Mouse (Mus musculus) R1 (cell line): ENCODE measurements around the gene Zbtb20.

Source experiments
- DNase-seq: peaks from one replicate; pipeline ENCODE4 v3.0.0-alpha.2; 2018; ENCODE audit warnings: low read depth, low spot score

The Zbtb20 gene

GRCm38 (mm10) chr16:43599707-43600106, 724.0 kb downstream of the Zbtb20 start:
- DNase-seq: no peak

- DNase-seq: no peak
Measured at GRCm38 (mm10) chr16:43602573-43602972, 726.9 kb downstream of the Zbtb20 start.

- DNase-seq: peak; percentile 95
Measured at GRCm38 (mm10) chr16:43603591-43604141, 728.0 kb downstream of the Zbtb20 start.

- DNase-seq: no peak
Measured at GRCm38 (mm10) chr16:43604399-43605013, 728.8 kb downstream of the Zbtb20 start.

GRCm38 (mm10) chr16:43607086-43607485, 731.4 kb downstream of the Zbtb20 start:
- DNase-seq: peak; percentile 86

- no peak for DNase-seq
Measured at GRCm38 (mm10) chr16:43608066-43608465, 732.4 kb downstream of the Zbtb20 start.

GRCm38 (mm10) chr16:43610375-43610774, 734.7 kb downstream of the Zbtb20 start:
- no peak for DNase-seq

DNA sequence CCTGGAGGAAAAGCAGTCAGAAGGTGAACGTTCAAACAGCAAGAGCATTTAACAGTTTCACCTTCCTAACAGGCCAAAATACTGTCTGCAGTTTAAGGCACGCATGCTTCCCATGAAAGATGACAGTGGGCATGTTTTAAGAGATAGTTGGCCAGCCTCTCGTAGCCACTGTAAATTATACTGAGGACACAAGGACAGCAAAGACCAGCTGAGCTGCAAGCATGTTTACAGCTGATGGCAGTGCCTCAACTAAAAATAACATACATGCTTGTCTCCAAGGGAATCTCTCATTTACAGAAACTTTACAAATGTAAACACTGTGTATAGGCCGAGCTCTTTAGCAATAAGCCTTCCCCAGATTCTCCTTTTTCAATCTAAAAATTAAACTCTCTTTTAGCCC, 740.7 kb downstream of the Zbtb20 start:
- no peak for DNase-seq

DNA sequence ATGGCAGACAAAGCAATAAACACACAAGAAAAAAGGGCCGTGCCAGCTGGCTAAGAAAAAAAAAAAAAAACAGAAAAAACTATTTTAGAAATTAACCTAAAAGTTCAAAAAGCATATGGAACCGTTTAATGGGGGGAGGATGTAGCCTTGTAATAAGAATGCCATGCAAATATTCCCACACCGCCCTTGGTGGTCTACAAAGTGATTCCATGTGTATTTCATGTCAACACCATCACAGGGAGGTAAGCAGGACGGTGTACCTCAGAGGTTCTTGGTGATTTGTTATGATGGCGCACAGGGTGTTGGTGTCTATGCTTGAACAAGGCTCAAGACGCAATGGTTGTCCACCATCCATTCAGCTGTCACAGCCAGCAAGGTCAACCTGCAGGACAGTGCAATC, 741.7 kb downstream of the Zbtb20 start:
- no peak for DNase-seq

DNA sequence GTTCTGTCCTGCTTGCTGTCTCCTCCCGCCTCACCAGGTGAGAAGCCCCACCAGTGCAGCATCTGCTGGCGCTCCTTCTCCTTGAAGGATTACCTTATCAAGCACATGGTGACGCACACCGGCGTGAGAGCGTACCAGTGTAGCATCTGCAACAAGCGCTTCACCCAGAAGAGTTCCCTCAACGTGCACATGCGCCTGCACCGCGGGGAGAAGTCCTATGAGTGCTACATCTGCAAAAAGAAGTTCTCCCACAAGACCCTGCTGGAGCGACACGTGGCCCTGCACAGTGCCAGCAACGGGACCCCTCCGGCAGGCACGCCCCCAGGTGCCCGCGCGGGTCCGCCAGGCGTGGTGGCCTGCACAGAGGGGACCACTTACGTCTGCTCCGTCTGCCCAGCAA, 742.6 kb downstream of the Zbtb20 start:
- DNase-seq: peak; percentile 31

- no peak for DNase-seq
Measured at GRCm38 (mm10) chr16:43619277-43619676, 743.6 kb downstream of the Zbtb20 start.

GRCm38 (mm10) chr16:43620359-43620758, 744.7 kb downstream of the Zbtb20 start:
- no peak for DNase-seq

DNA sequence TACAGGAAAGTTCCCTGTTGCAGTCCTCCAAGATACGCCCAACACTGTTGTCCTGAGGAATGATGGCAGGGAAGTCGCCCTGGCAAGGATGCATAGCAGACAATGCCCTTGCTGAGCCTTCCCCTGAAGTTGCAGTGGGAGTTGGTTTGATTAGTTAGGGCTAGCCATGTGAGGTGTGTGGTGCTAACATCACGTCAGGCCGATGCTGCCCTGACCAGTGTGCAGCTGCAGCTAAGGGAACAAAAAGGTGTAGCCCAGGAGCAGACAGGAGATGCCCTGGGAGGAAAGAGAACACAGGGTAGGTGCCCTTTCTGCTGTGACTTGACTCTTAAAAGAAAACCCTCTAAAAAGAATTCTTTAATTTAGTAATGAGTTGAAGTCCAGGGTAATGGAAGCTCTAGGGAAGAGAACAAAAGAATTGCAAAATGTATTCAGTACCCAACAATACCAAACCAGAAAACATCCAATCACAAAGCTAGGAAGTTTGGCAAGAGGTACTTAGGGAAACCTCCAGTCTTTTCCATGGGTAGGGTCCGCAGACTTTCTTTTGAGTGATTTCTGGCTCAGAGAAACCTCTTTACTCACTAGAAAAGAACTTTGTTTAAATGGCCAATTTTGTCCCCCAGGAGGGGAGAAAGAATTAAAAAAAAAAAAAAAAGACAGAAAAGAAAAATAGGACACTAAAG, 747.8 kb downstream of the Zbtb20 start:
- DNase-seq: no peak

DNA sequence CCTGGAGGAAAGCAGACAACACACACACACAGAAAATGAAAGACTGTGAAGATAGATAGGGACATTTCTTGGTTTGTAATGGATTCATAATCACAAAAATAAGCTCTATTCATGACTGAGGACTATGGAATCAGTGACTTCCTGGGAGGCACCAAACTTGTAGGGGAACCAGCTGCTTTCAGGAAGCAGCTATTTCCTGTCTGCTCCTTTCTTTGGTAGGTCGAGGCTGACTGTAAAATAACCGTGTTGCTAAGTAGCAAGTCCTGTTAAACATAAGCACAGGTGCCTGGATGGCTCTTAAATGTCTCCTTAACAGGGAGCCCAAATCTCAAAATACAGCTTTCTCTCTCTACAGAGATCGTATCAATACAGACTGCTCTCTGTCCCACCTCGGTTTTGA, 749.2 kb downstream of the Zbtb20 start:
- DNase-seq: no peak

GRCm38 (mm10) chr16:43625289-43625688, 749.6 kb downstream of the Zbtb20 start:
- no peak for DNase-seq

DNA sequence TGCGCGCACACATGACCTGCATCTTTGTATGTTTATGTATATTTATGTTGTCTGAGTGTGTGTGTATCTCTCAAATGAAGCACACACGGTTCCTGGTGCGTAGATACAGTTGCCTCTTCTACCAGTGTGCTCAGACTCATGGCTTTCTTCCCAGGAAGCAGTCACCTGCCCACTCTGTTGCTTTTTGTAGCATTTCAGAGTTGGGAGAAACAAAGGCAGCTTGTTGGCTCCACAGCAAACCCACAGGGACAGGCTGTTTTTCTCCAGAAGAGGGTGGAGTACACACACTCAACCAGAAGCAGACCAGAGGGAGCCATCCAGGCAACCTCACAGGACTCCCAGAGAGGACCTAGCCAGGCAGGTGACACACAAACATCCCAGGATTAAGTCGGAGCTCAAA, 750.3 kb downstream of the Zbtb20 start:
- DNase-seq: no peak

- no peak for DNase-seq
Measured at GRCm38 (mm10) chr16:43628662-43629061, 753.0 kb downstream of the Zbtb20 start.

DNA sequence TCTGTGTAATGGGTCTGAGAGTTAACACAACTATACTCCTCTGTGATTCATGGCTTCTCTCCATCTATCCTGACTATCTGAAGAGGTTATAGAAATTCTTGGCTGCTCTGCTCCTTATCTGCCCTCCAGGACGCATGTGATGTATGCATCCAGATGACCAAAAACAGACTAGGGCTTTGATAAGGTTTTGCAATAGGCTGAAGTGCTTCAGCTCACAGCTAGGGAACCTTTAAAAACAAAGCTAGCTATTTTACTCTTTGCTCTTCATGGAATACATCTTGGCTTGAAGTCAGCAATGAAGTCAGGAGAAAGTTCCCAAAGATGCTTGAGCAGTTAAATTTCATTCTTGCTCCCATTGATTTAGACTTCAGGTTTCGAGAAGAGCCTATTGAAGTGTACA, 756.1 kb downstream of the Zbtb20 start:
- no peak for DNase-seq

GRCm38 (mm10) chr16:43634037-43634436, 758.4 kb downstream of the Zbtb20 start:
- no peak for DNase-seq

DNA sequence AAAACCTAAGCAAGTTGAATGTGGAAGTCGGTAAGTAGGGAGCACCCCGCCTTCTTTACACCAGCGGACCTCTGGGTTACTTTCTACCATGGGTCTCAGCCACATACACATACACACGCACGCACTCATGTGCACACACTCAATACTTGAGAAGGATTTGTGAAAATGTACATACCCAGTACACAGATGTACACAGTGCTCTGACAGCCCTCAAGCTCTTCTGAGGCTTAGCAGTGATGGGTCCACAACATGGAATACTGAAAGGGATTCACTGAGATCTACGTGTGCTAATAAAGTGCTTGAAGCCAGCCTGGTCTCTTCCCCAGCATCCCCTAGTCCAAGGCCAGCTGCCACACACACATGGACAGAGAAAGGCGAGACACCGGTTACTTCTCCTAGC, 761.6 kb downstream of the Zbtb20 start:
- DNase-seq: no peak

- peak; percentile 20 for DNase-seq
Measured at GRCm38 (mm10) chr16:43638406-43639049, 762.8 kb downstream of the Zbtb20 start.

- DNase-seq: no peak
Measured at GRCm38 (mm10) chr16:43641230-43641629, 765.5 kb downstream of the Zbtb20 start.

- DNase-seq: no peak
Measured at GRCm38 (mm10) chr16:43645879-43646278, 770.2 kb downstream of the Zbtb20 start.
